Mouse (Mus musculus) stomach, embryonic 16.5 days (tissue): ENCODE data around the gene Dusp1. TPM values are rescaled to one million over a fixed set of nuclear protein-coding genes. Genes with fewer than 3 reads are reported as not detected.

Source experiments
- ATAC-seq: fragments of 200-750 bp; cut with Nextera tagmentation; 2 replicates; pipeline ENCODE4 v1.8.0; 2017; ENCODE audit warnings: moderate number of reproducible peaks, moderate TSS enrichment; ENCODE audit not compliant: insufficient read depth, low FRiP score
- H3K27ac ChIP-seq: fragments of 300-500 bp; sonication (generic); 2 replicates; pipeline ENCODE4 v1.5.1; 2014; ENCODE audit warnings: low read length
- H3K27me3 ChIP-seq: fragments of 300-500 bp; sonication (generic); 2 replicates; pipeline ENCODE4 v1.6.1; 2014; ENCODE audit warnings: low read length, control low read depth, mixed read lengths; ENCODE audit not compliant: control insufficient read depth, insufficient read depth
- H3K36me3 ChIP-seq: fragments of 300-500 bp; sonication (generic); 2 replicates; pipeline ENCODE4 v1.6.1; 2014; ENCODE audit warnings: low read length; ENCODE audit not compliant: control insufficient read depth, insufficient read depth
- H3K4me1 ChIP-seq: fragments of 300-500 bp; sonication (generic); 2 replicates; pipeline ENCODE4 v1.6.1; 2014; ENCODE audit warnings: low read length, control low read depth, mixed read lengths; ENCODE audit not compliant: control insufficient read depth, insufficient read depth
- H3K4me2 ChIP-seq: fragments of 300-500 bp; sonication (generic); 2 replicates; pipeline ENCODE4 v1.6.1; 2014; ENCODE audit warnings: low read depth, low read length, mixed read lengths
- H3K4me3 ChIP-seq: fragments of 300-500 bp; sonication (generic); replicated peaks from 2 replicates; pipeline ENCODE4 v1.5.1; 2014; ENCODE audit warnings: mild to moderate bottlenecking, low read length
- H3K9ac ChIP-seq: fragments of 300-500 bp; sonication (generic); 2 replicates; pipeline ENCODE4 v1.6.1; 2014; ENCODE audit warnings: low read length
- H3K9me3 ChIP-seq: fragments of 300-500 bp; sonication (generic); replicated peaks from 2 replicates; pipeline ENCODE4 v1.6.1; 2016; ENCODE audit warnings: low read length, control low read depth; ENCODE audit not compliant: control insufficient read depth
- WGBS: fragments of 180-500 bp; shearing (Covaris S2); extraction: QIAGEN DNeasy Blood & Tissue Kit; methylation state at CpG from one replicate; pipeline ENCODE4 v1.1.7; 2014; 5-methylcytosine and 5-hydroxymethylcytosine counted together
- polyA plus RNA-seq: library from polyadenylated mRNA; unstranded; fragments of >200 nt; fragmentation: Nextera tagmentation; extraction: Ambion mirVana; gene quantifications from 2 replicates; pipeline ENCODE4 v1.2.1, GENCODE M21; 2015

Dusp1 gene
- polyA plus RNA-seq, 1 experiment from 2014 or later: 18.3 TPM

- WGBS: 77% methylated on average over 5 of the region's 5 CpGs
Measured at GRCm38 (mm10) chr17:26540083-26540482, 21.8 kb downstream of the Dusp1 start.

DNA sequence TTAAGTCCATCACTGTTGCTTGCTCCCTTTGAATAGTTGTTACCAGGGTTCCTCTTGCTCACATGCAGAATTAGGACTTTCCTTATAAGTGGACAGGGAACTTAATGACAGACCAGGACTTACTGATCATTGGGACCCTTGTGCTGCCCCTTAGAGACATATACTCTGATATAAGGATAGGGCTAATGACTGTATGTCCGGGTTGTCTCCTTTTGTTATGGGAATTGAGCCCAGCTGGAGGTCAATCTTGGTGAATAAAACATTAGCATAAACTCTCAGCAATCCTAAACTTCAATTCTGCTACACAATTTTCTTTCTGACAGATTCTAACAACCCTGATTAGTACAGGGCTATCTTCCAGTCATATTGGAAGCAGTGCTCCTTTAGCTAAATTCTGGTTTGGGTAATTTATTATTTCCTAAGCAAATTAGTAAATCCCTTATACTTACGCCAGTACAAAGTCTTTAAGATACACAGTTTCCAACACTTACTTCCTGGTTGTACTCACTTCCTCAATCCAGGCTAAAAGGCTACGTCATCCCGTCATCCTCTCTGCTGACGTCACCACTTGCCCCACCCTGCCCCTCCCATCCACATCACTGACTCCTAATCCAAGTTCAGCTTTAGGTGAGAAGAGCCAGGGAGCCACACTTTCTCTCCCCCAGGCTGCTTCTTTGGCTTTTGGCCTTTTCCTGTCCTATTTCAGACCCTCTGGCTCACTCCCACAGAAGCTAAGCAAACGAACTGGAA, 24.0 kb downstream of the Dusp1 start:
- Histone ChIP-seq H3K9ac (no peak overlapping the region; the same call in 1 of the 2 replicates), H3K4me2 (0 out of 2 replicates have a peak overlapping the region, but pooled peaks have one; percentile 27), H3K4me3 (no peak overlapping the region), H3K27ac (no peak overlapping the region; the same call in 1 of the 2 replicates), H3K9me3 (no peaks in the 10 kb centered on the region), H3K36me3 (no peaks in the 10 kb centered on the region), H3K4me1 (peaks cover 6% of the 10 kb centered on the region; the same call in 1 of the 2 replicates), H3K27me3 (no peaks in the 10 kb centered on the region)
- 21% methylated on average over 6 of the region's 6 CpGs for WGBS
- peak; percentile 78; the same call in 1 of the 2 replicates for ATAC-seq

More at GRCm38 (mm10) chr17:26540083-26540482, 21.8 kb downstream of the Dusp1 start:
- H3K4me3 ChIP-seq: no peak overlapping the region
- H3K9ac ChIP-seq: no peak overlapping the region
- H3K4me2 ChIP-seq: no peak overlapping the region
- no peak overlapping the region for H3K27ac ChIP-seq
- H3K36me3 ChIP-seq: no peaks in the 10 kb centered on the region
- no peaks in the 10 kb centered on the region for H3K9me3 ChIP-seq
- no peak for ATAC-seq
- peaks cover 6% of the 10 kb centered on the region; the same call in 1 of the 2 replicates for H3K4me1 ChIP-seq
- no peaks in the 10 kb centered on the region for H3K27me3 ChIP-seq

GRCm38 (mm10) chr17:26535251-26536136, 26.4 kb downstream of the Dusp1 start:
- Histone ChIP-seq H3K4me2 (no peak overlapping the region), H3K9ac (peak overlapping the region; percentile 17; the same call in 1 of the 2 replicates), H3K27me3 (no peaks in the 10 kb centered on the region), H3K9me3 (no peaks in the 10 kb centered on the region), H3K4me3 (no peak overlapping the region), H3K36me3 (no peaks in the 10 kb centered on the region), H3K27ac (peak overlapping the region; percentile 12; the same call in 1 of the 2 replicates), H3K4me1 (peaks cover 12% of the 10 kb centered on the region)
- no peak for ATAC-seq
- WGBS: 63% methylated on average over 7 of the region's 7 CpGs

DNA sequence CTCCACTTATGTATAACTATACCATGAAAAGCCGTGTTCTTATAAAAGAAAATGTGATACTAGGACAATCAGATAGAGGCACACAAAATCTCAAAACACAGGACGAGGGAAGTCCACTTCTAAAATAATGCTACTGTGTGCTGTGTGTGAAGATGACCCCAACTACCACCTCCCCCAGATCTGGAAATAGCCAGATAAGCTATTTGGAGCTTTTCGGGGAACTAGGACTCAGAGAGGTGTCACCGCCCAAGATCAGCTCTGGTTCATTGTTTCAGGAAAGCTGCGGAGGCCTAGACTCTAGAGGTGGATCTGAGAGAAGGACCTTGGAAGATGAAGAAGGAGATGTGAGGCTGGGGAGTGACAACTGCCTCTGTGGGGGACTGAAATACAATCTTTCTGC, 27.2 kb downstream of the Dusp1 start:
- ATAC-seq: no peak
- Histone ChIP-seq H3K4me1 (peaks cover 20% of the 10 kb centered on the region), H3K9me3 (no peaks in the 10 kb centered on the region), H3K27me3 (no peaks in the 10 kb centered on the region), H3K4me2 (no peak overlapping the region), H3K9ac (no peak overlapping the region), H3K27ac (peak overlapping the region; percentile 12), H3K4me3 (no peak overlapping the region), H3K36me3 (no peaks in the 10 kb centered on the region)
- WGBS: 88% methylated on average over 5 of the region's 5 CpGs

GRCm38 (mm10) chr17:26533871-26534372, 28.0 kb downstream of the Dusp1 start:
- Histone ChIP-seq H3K36me3 (no peaks in the 10 kb centered on the region), H3K9ac (no peak overlapping the region), H3K9me3 (no peaks in the 10 kb centered on the region), H3K4me3 (no peak overlapping the region), H3K4me1 (peaks cover 20% of the 10 kb centered on the region), H3K4me2 (no peak overlapping the region), H3K27ac (peak overlapping the region; percentile 48), H3K27me3 (no peaks in the 10 kb centered on the region)
- WGBS: 47% methylated on average over 5 of the region's 5 CpGs
- ATAC-seq: no peak

- no peak for ATAC-seq
- no peak overlapping the region for H3K9ac ChIP-seq
- H3K27me3 ChIP-seq: no peaks in the 10 kb centered on the region
- WGBS: 58% methylated on average over 4 of the region's 4 CpGs
- H3K9me3 ChIP-seq: no peaks in the 10 kb centered on the region
- H3K4me3 ChIP-seq: no peak overlapping the region
- H3K27ac ChIP-seq: peak overlapping the region; percentile 48; the same call in 1 of the 2 replicates
- H3K4me1 ChIP-seq: peaks cover 17% of the 10 kb centered on the region
- H3K4me2 ChIP-seq: no peak overlapping the region
- no peaks in the 10 kb centered on the region for H3K36me3 ChIP-seq
Measured at GRCm38 (mm10) chr17:26532476-26533045, 29.4 kb downstream of the Dusp1 start.

- Histone ChIP-seq H3K9ac (no peak overlapping the region), H3K4me2 (no peak overlapping the region), H3K36me3 (no peaks in the 10 kb centered on the region), H3K4me3 (no peak overlapping the region), H3K27me3 (no peaks in the 10 kb centered on the region), H3K9me3 (no peaks in the 10 kb centered on the region), H3K4me1 (peaks cover 17% of the 10 kb centered on the region), H3K27ac (peak overlapping the region; percentile 7; the same call in 1 of the 2 replicates)
- WGBS: 89% methylated on average over 7 of the region's 7 CpGs
- ATAC-seq: no peak
Measured at GRCm38 (mm10) chr17:26531395-26532027, 30.4 kb downstream of the Dusp1 start.

DNA sequence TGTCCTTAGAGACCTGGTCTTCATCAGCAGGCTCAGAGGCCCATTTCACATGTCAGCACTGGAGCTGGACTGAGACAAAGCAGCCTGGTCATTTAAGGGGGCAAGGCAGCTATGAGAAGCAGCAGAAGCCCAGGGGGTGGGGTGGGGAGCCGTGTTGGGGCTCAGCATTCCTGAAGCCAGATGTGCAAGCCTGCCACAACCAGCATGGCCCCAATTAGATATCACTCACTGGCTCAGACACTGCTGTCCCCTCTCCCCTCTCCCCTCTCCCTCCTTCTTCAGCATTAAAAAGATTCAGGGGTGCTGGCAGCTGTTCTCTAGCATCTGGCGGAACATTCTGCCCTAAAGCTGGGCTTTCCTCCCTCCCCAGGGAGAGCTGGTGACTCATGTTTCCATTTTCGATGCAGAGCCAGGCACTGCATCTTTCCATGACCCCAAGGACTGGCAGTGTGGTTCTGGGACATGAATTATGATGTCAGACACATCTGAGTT, 31.3 kb downstream of the Dusp1 start:
- peak overlapping the region; percentile 64; the same call in 1 of the 2 replicates for H3K27ac ChIP-seq

More for the DNA sequence above, 31.3 kb downstream of the Dusp1 start:
- peak; percentile 23; the same call in 1 of the 2 replicates for ATAC-seq
- 33% methylated on average over 3 of the region's 3 CpGs for WGBS
- Histone ChIP-seq H3K4me2 (no peak overlapping the region), H3K4me1 (peaks cover 17% of the 10 kb centered on the region), H3K9ac (no peak overlapping the region), H3K27me3 (no peaks in the 10 kb centered on the region), H3K4me3 (no peak overlapping the region), H3K36me3 (no peaks in the 10 kb centered on the region), H3K9me3 (no peaks in the 10 kb centered on the region)
